Mouse (Mus musculus): ENCODE measurements around the gene Pitpnc1. TPM values are rescaled to one million over a fixed set of nuclear protein-coding genes. Genes with fewer than 3 reads are reported as not detected.

Pitpnc1 gene
- total and polyA plus RNA-seq, 2 experiments from 2014 or later, result 27.9 to 29.2 TPM

GRCm38 (mm10) chr11:107412128-107412527, 58.4 kb downstream of the Pitpnc1 start:
- 92% methylated on average over 4 of the region's 4 CpGs for WGBS
- no peak overlapping the region for H3K27ac ChIP-seq (ENCODE audit: low read depth)
- TF ChIP-seq CTCF (IDR thresholded peaks at IDR 0.05; ENCODE audit: low read depth), result no peak
- no peak for TF ChIP-seq EP300 (IDR thresholded peaks at IDR 0.05; ENCODE audit: low read depth)

GRCm38 (mm10) chr11:107411576-107411975, 58.9 kb downstream of the Pitpnc1 start:
- no peaks in the 10 kb centered on the region for H3K36me3 ChIP-seq (replicated peaks; ENCODE audit: control insufficient read depth, insufficient read depth, low read length)
- TF ChIP-seq CTCF (IDR thresholded peaks at IDR 0.05; ENCODE audit: low read depth) (no peak), EP300 (IDR thresholded peaks at IDR 0.05; ENCODE audit: low read depth) (no peak)
- DNase-seq (ENCODE audit: low spot score) (no peak), ATAC-seq (ENCODE audit: insufficient read depth, low read depth) (no peak)
- WGBS, result 73% methylated on average over 9 of the region's 9 CpGs
- H3K4me3 ChIP-seq (ENCODE audit: low read depth, low read length), result no peak overlapping the region
- H3K4me2 ChIP-seq (ENCODE audit: low read depth, low read length), result no peak overlapping the region
- no peaks in the 10 kb centered on the region for H3K9me3 ChIP-seq (replicated peaks; ENCODE audit: control insufficient read depth, low read length)
- H3K27ac ChIP-seq (ENCODE audit: low read depth), result no peak overlapping the region
- peaks cover 16% of the 10 kb centered on the region for H3K4me1 ChIP-seq (ENCODE audit: control insufficient read depth, insufficient read depth)
- no peak overlapping the region for H3K9ac ChIP-seq (replicated peaks; ENCODE audit: low read depth, low read length)
- H3K27me3 ChIP-seq (ENCODE audit: control insufficient read depth, insufficient read depth, low read length), result no peaks in the 10 kb centered on the region

More at GRCm38 (mm10) chr11:107412128-107412527, 58.4 kb downstream of the Pitpnc1 start:
- ATAC-seq (ENCODE audit: insufficient read depth, low read depth), result no peak
- Histone ChIP-seq H3K27me3 (ENCODE audit: control insufficient read depth, insufficient read depth, low read length) (no peaks in the 10 kb centered on the region), H3K4me1 (ENCODE audit: control insufficient read depth, insufficient read depth) (peaks cover 16% of the 10 kb centered on the region), H3K4me3 (ENCODE audit: low read depth, low read length) (no peak overlapping the region), H3K9ac (replicated peaks; ENCODE audit: low read depth, low read length) (no peak overlapping the region), H3K9me3 (replicated peaks; ENCODE audit: control insufficient read depth, low read length) (no peaks in the 10 kb centered on the region), H3K4me2 (ENCODE audit: low read depth, low read length) (no peak overlapping the region), H3K36me3 (replicated peaks; ENCODE audit: control insufficient read depth, insufficient read depth, low read length) (no peaks in the 10 kb centered on the region)
- DNase-seq (ENCODE audit: low spot score), result no peak

- WGBS, result 86% methylated on average over 7 of the region's 7 CpGs
- no peak overlapping the region for H3K27ac ChIP-seq (ENCODE audit: low read depth)
- H3K4me1 ChIP-seq (ENCODE audit: control insufficient read depth, insufficient read depth), result peaks cover 16% of the 10 kb centered on the region
- TF ChIP-seq CTCF (IDR thresholded peaks at IDR 0.05; ENCODE audit: low read depth), result no peak
- TF ChIP-seq EP300 (IDR thresholded peaks at IDR 0.05; ENCODE audit: low read depth), result no peak
- no peak overlapping the region for H3K9ac ChIP-seq (replicated peaks; ENCODE audit: low read depth, low read length)
- DNase-seq (ENCODE audit: low spot score) (no peak), ATAC-seq (ENCODE audit: insufficient read depth, low read depth) (no peak)
- no peaks in the 10 kb centered on the region for H3K9me3 ChIP-seq (replicated peaks; ENCODE audit: control insufficient read depth, low read length)
- no peaks in the 10 kb centered on the region for H3K36me3 ChIP-seq (replicated peaks; ENCODE audit: control insufficient read depth, insufficient read depth, low read length)
- no peak overlapping the region for H3K4me2 ChIP-seq (ENCODE audit: low read depth, low read length)
- no peaks in the 10 kb centered on the region for H3K27me3 ChIP-seq (ENCODE audit: control insufficient read depth, insufficient read depth, low read length)
- H3K4me3 ChIP-seq (ENCODE audit: low read depth, low read length), result no peak overlapping the region
These were observed 59.7 kb downstream of the Pitpnc1 start for GRCm38 (mm10) chr11:107410804-107411203.

- TF ChIP-seq EP300 (IDR thresholded peaks at IDR 0.05; ENCODE audit: low read depth), result no peak
- no peak for TF ChIP-seq CTCF (IDR thresholded peaks at IDR 0.05; ENCODE audit: low read depth)
- WGBS, result 81% methylated on average over 5 of the region's 5 CpGs
- Histone ChIP-seq H3K27me3 (ENCODE audit: control insufficient read depth, insufficient read depth, low read length) (no peaks in the 10 kb centered on the region), H3K4me3 (ENCODE audit: low read depth, low read length) (no peak overlapping the region), H3K36me3 (replicated peaks; ENCODE audit: control insufficient read depth, insufficient read depth, low read length) (no peaks in the 10 kb centered on the region), H3K4me2 (ENCODE audit: low read depth, low read length) (no peak overlapping the region), H3K9ac (replicated peaks; ENCODE audit: low read depth, low read length) (no peak overlapping the region), H3K9me3 (replicated peaks; ENCODE audit: control insufficient read depth, low read length) (no peaks in the 10 kb centered on the region), H3K4me1 (ENCODE audit: control insufficient read depth, insufficient read depth) (peaks cover 14% of the 10 kb centered on the region), H3K27ac (ENCODE audit: low read depth) (no peak overlapping the region)
- ATAC-seq (ENCODE audit: insufficient read depth, low read depth) (no peak), DNase-seq (ENCODE audit: low spot score) (no peak)
These were observed 60.3 kb downstream of the Pitpnc1 start for GRCm38 (mm10) chr11:107410090-107410732.

GRCm38 (mm10) chr11:107408886-107409285, 61.6 kb downstream of the Pitpnc1 start:
- Histone ChIP-seq H3K4me1 (ENCODE audit: control insufficient read depth, insufficient read depth) (peaks cover 9% of the 10 kb centered on the region), H3K9ac (replicated peaks; ENCODE audit: low read depth, low read length) (no peak overlapping the region), H3K27ac (ENCODE audit: low read depth) (no peak overlapping the region), H3K4me3 (ENCODE audit: low read depth, low read length) (no peak overlapping the region), H3K4me2 (ENCODE audit: low read depth, low read length) (no peak overlapping the region), H3K27me3 (ENCODE audit: control insufficient read depth, insufficient read depth, low read length) (no peaks in the 10 kb centered on the region), H3K36me3 (replicated peaks; ENCODE audit: control insufficient read depth, insufficient read depth, low read length) (no peaks in the 10 kb centered on the region), H3K9me3 (replicated peaks; ENCODE audit: control insufficient read depth, low read length) (no peaks in the 10 kb centered on the region)
- TF ChIP-seq CTCF (IDR thresholded peaks at IDR 0.05; ENCODE audit: low read depth), result no peak
- TF ChIP-seq EP300 (IDR thresholded peaks at IDR 0.05; ENCODE audit: low read depth), result no peak
- DNase-seq (ENCODE audit: low spot score) (no peak), ATAC-seq (ENCODE audit: insufficient read depth, low read depth) (no peak)
- 88% methylated on average over 7 of the region's 7 CpGs for WGBS

GRCm38 (mm10) chr11:107407698-107408097, 62.8 kb downstream of the Pitpnc1 start:
- no peak for ATAC-seq (ENCODE audit: insufficient read depth, low read depth)
- H3K36me3 ChIP-seq (replicated peaks; ENCODE audit: control insufficient read depth, insufficient read depth, low read length), result no peaks in the 10 kb centered on the region
- no peak overlapping the region for H3K27ac ChIP-seq (ENCODE audit: low read depth)
- no peak overlapping the region for H3K4me3 ChIP-seq (ENCODE audit: low read depth, low read length)
- H3K4me1 ChIP-seq (ENCODE audit: control insufficient read depth, insufficient read depth), result 0 out of 2 replicates have a peak, but pooled peaks cover 4% of the 10 kb centered on the region
- H3K9me3 ChIP-seq (replicated peaks; ENCODE audit: control insufficient read depth, low read length), result no peaks in the 10 kb centered on the region
- no peak overlapping the region for H3K4me2 ChIP-seq (ENCODE audit: low read depth, low read length)
- WGBS, result 79% methylated on average over 9 of the region's 9 CpGs
- H3K27me3 ChIP-seq (ENCODE audit: control insufficient read depth, insufficient read depth, low read length), result no peaks in the 10 kb centered on the region
- no peak for DNase-seq (ENCODE audit: low spot score)
- H3K9ac ChIP-seq (replicated peaks; ENCODE audit: low read depth, low read length), result no peak overlapping the region
- TF ChIP-seq EP300 (IDR thresholded peaks at IDR 0.05; ENCODE audit: low read depth) (no peak), CTCF (IDR thresholded peaks at IDR 0.05; ENCODE audit: low read depth) (no peak)
